Comparison of ENCODE assay signal across 19 mouse cellular contexts in the genomic region with DNA sequence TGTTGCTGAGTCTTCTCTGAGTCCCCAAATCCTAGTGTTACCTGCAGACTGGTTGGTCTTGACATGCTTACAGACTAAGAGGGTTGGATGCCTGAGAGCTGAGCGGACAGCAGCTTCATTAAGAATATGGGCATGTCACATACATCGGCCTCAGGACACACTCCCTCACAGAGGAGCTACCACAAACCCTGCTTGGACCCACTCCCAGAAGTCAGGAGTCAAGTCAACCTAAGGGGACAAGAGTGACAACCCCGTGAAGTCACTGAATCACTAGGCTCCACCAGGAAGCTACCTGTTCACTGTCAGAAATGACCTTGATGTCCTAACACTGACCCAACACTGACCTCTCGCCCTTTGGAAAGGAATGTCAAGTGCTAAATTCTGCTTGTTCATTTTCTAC.
"Had no signal": no experiment of that assay in that cellular context is flagged by ENCODE, and none has a peak within 500 bp of the region (broad histone marks: within the 10 kb centered on the region; RNA-seq: fewer than 3 reads in every experiment).

No protein-coding gene starts in this region.

- H3K4me1 ChIP-seq: hindbrain, embryonic 13.5 days; hindbrain, embryonic 15.5 days; kidney, embryonic 15.5 days; liver, embryonic 12.5 days had no signal

- H3K27me3 ChIP-seq: heart, embryonic 12.5 days; hindbrain, embryonic 13.5 days; hindbrain, embryonic 15.5 days; kidney, embryonic 15.5 days; liver, embryonic 12.5 days had no signal

- H3K9me3 ChIP-seq: heart, embryonic 12.5 days; hindbrain, embryonic 13.5 days; hindbrain, embryonic 15.5 days; kidney, embryonic 15.5 days; liver, embryonic 12.5 days had no signal

- H3K4me3 ChIP-seq: heart, embryonic 12.5 days; hindbrain, embryonic 13.5 days; hindbrain, embryonic 15.5 days; kidney, embryonic 15.5 days; liver, embryonic 12.5 days had no signal

- H3K36me3 ChIP-seq: heart, embryonic 12.5 days; hindbrain, embryonic 13.5 days; hindbrain, embryonic 15.5 days; kidney, embryonic 15.5 days; liver, embryonic 12.5 days had no signal

- DNase-seq: gastrocnemius, postnatal 14 days; gastrocnemius, postnatal 36 days; heart, adult 18-20 months; heart, postnatal 36 days; kidney, adult 2 months; kidney, adult 9 months; kidney, postnatal 14 days; kidney, postnatal 36 days; layer of hippocampus, adult 9-11 months; layer of hippocampus, postnatal 36 days had no signal

- H3K4me2 ChIP-seq: heart, embryonic 12.5 days; hindbrain, embryonic 13.5 days; hindbrain, embryonic 15.5 days; kidney, embryonic 15.5 days; liver, embryonic 12.5 days had no signal

- H3K9ac ChIP-seq: heart, embryonic 12.5 days; hindbrain, embryonic 13.5 days; hindbrain, embryonic 15.5 days; kidney, embryonic 15.5 days; liver, embryonic 12.5 days; liver, embryonic 14.5 days had no signal

- H3K27ac ChIP-seq: hindbrain, embryonic 13.5 days; hindbrain, embryonic 15.5 days; hindbrain, postnatal 0 days; kidney, embryonic 15.5 days; kidney, postnatal 0 days; liver, embryonic 12.5 days; liver, embryonic 14.5 days had no signal

- ATAC-seq: hindbrain, postnatal 0 days; intestine, embryonic 16.5 days; liver, embryonic 12.5 days had no signal
